Mouse (Mus musculus) kidney, embryonic 16.5 days (tissue): ENCODE measurements around the gene D13Ertd608e. TPM values are rescaled to one million over a fixed set of nuclear protein-coding genes. Genes with fewer than 3 reads are reported as not detected.

ENCODE experiments used
- polyA plus RNA-seq: library from polyadenylated mRNA; unstranded; fragments of >200 nt; fragmentation: Nextera tagmentation; extraction: Ambion mirVana; gene quantifications from 2 replicates; pipeline ENCODE4 v1.2.1, GENCODE M21; 2015

Gene D13Ertd608e
- polyA plus RNA-seq, 1 experiment from 2014 or later, result not detected

Other genes starting within 250 kb of the D13Ertd608e start
- gene Ccl28, start 212.2 kb upstream of the D13Ertd608e start, polyA plus RNA-seq, result 0.12 and 0.15 TPM in 2 replicates
- 202 and 204 TPM in 2 replicates for gene Hmgcs1, start 145.6 kb upstream of the D13Ertd608e start, polyA plus RNA-seq
- gene Nim1k, start 80.1 kb upstream of the D13Ertd608e start, polyA plus RNA-seq, result 1.3 and 1.4 TPM in 2 replicates
- 28.3 and 30.3 TPM in 2 replicates for gene Zfp131, start 45.1 kb upstream of the D13Ertd608e start, polyA plus RNA-seq
- gene AF067063, start 5.8 kb upstream of the D13Ertd608e start, polyA plus RNA-seq, result not detected in 2 replicates
- gene Tcstv1, start 58.8 kb downstream of the D13Ertd608e start, polyA plus RNA-seq, result not detected in 2 replicates
- not detected in 2 replicates for gene Gm21761, start 93.3 kb downstream of the D13Ertd608e start, polyA plus RNA-seq
- not detected in 2 replicates for gene B020031M17Rik, start 114.8 kb downstream of the D13Ertd608e start, polyA plus RNA-seq
- gene Gm36079, start 191.0 kb downstream of the D13Ertd608e start, polyA plus RNA-seq, result not detected in 2 replicates
- gene Gm21188, start 216.2 kb downstream of the D13Ertd608e start, polyA plus RNA-seq, result not detected in 2 replicates